Mouse (Mus musculus) CD4-positive, CD25-positive, alpha-beta regulatory T cell, adult 2 months (primary cell): ENCODE measurements at regions not wholly inside any gene's neighbourhood (a gene's known extent, or its start where the extent isn't known, plus 50 kb on each side); places are given as distances from the start of the nearest gene placed in this dataset.

Source experiments
- DNase-seq: peaks from one replicate; pipeline ENCODE4 v3.0.0-alpha.2; 2012; ENCODE audit warnings: low read depth, low spot score

GRCm38 (mm10) chrX:12889482-12889808 lies 127.6 kb upstream of the Med14 start:
- DNase-seq, result no peak

DNA sequence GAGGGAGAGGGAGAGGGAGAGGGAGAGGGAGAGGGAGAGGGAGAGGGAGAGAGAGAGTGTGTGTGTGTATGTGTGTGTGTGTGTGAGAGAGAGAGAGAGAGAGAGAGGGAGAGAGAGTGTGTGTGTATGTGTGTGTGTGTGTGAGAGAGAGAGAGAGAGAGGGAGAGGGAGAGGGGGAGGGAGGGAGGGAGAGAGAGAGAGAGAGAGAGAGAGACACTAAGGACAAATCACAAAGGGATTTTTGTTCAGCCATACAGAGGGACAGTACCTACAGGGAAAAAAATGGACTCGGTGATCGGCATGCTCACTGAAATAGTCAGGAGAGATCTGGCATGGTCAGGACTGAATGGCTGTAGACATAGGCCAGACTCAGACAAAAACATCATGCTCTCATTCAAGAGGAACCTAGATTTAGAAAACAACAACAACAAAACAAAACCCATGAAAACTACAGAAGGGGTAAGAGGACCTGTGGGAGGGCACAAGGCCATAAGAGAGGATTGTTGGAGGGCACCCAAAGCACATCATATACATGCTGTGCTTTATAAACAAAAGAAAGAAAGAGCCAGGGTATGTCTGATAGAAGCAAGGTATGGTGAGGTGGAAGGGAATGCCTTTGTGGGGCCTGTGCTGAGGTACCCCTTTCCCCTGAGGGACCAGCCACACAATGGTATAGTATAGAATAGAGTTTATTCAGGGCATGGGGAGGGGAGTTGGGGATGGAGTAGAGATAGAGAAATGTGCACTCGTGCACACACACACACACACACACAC lies 127.0 kb upstream of the Med14 start:
- no peak for DNase-seq

GRCm38 (mm10) chrX:12888010-12888707 lies 126.3 kb upstream of the Med14 start:
- DNase-seq, result no peak

GRCm38 (mm10) chrX:12887516-12887915 lies 125.6 kb upstream of the Med14 start:
- DNase-seq, result peak; percentile 2

DNA sequence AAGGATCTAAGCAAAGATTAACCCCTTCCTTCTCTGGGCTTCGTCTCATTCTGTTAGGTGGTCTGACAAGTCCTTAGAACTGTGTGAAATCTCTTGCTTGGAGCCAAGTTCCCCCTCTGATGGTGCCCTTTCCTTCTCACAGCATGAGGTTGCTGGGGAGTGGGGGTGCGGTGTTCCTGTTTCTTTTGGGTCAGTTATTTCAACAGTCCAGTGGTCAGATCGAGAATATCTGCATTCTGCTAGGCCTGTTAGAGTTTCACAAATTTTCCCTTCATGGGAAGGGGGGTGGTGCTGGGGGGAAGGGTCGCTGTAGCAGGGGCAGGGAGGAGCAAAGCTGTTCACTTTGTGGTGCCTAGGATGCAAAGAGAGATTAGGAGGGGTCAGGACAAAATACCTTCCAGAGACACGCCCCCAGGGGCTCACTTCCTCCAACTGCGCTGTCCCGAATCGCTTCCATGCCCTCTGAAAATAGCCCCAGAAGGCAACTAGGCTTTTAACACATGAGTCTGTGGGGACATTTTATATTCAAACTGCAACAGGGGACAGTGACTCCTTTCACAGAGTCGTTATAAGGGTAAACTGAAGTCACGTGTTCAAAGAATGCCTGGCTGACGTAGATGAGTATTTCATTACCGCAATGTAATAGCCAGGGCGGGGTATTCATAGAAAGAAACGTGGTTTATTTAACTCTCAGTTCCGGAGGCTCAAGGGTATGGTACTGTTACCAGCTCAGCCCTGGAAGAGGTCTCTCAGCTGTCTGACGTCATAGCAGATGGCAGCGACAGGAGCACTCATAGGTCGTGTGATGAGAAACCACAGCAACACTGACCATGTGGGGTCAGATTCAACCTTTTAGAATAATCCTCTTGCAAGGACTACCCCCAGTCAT lies 124.5 kb upstream of the Med14 start:
- DNase-seq, result no peak

- DNase-seq, result no peak
Observed at GRCm38 (mm10) chrX:12879233-12879632, 117.4 kb upstream of the Med14 start.

DNA sequence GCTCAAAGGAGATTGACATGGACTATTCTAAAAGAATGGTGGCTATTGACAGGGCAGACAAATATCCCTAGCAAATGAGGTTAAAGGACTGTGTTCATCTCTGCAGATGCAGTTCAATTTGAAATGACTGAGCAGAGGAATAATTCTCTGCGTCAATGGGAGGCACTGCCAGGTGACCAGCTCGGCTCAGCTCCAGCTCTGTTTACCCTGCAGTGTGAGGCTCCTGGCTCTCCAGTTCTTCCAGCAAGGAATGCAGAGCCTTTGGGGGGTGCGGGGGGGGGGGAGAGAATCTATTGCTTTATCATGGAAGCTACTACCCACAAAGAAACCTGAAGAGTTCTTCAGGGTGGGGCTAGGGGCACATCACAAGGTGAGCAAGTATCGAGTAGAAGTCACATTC lies 115.6 kb upstream of the Med14 start:
- DNase-seq, result no peak

DNA sequence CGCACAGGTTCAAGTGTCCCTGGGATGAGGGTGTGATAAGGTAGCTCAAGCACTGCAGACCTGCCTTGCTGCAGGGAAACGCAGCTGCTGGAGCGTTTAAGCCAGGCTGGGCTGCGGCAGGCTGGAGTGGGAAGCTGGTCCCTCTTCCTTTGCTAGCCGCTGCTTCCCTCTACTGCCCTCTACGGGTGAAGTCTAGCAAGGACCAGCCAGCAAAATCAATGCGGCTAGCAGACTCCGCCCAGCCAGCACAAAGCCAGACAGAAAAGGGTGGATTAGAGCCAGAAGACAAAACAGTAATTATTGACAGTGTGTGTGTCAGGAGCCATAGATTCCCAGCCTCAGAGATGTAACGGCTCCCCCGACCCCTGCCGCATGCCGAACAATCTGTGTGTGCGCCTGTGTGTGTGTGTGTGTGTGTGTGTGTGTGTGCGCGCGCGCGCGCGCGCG lies 111.8 kb upstream of the Med14 start:
- DNase-seq, result peak; percentile 79

GRCm38 (mm10) chrX:12873230-12873629 lies 111.4 kb upstream of the Med14 start:
- DNase-seq, result no peak

DNA sequence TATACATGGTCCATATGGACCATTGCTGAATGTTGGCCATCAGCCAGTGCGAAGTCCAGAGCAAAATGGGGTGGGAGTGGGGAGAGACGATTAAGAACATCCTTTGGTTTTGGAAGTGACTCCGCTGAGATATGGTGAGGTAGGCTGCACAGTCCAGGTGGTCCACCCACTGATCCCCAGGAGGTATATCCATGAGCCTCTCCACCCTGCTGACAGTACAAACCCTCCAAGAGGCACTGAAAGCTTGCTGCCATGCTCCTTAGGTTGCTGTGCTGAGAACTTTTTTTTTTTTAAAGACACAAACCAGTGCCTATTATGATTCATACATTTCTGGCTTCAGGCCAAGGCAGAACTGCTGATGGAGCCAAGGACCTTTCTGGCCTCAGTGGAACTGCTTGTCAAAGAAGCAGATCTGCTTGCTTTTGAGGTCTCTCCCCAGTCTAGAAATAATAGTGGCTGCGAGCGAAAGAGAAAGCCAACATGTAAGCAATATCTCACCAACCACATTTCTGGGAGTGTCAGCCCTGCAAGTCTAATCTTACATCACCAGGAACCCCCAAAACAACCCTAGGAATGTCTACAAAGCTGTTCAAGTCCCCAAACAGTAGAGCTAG lies 105.1 kb upstream of the Med14 start:
- no peak for DNase-seq

DNA sequence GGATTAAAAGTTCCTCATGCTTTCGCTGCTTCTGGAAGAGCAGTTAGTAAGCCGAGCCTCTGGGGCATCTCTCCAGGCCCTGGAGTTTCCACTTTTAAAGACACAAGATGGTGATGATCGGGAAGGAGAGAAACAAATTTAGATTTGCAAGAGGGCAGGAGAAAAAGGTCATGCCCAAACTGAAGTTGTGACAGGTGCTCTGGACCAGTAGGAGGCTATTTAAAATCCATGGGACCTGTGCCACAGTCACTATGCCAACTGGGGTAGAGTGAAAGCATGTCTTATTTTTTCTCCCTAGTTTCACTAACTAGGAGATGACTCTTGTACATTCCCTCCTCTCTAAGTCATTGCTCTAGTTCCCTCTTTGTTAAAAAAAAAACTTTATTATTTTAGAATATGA lies 104.3 kb upstream of the Med14 start:
- DNase-seq, result no peak

DNA sequence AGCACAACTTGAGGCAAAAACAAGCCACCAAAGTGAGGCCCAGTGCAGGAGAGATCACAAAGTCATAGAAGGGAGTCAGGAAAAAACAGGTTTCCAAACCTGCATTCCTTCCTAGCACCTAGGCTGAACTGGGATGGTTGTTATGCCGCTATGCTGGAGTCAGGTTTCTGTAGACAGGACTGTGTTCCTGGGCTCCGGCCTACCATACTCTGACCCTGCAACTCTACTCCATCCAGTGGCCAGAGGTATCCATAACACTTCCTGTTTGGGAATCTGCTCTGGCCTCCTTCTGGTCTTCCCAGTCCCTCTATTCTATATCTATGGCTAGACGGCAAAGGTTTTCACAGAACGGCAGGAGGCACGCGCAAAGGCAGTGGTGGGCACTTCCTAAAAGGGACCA lies 98.3 kb upstream of the Med14 start:
- no peak for DNase-seq

GRCm38 (mm10) chrX:12858757-12859156 lies 96.9 kb upstream of the Med14 start:
- no peak for DNase-seq

DNA sequence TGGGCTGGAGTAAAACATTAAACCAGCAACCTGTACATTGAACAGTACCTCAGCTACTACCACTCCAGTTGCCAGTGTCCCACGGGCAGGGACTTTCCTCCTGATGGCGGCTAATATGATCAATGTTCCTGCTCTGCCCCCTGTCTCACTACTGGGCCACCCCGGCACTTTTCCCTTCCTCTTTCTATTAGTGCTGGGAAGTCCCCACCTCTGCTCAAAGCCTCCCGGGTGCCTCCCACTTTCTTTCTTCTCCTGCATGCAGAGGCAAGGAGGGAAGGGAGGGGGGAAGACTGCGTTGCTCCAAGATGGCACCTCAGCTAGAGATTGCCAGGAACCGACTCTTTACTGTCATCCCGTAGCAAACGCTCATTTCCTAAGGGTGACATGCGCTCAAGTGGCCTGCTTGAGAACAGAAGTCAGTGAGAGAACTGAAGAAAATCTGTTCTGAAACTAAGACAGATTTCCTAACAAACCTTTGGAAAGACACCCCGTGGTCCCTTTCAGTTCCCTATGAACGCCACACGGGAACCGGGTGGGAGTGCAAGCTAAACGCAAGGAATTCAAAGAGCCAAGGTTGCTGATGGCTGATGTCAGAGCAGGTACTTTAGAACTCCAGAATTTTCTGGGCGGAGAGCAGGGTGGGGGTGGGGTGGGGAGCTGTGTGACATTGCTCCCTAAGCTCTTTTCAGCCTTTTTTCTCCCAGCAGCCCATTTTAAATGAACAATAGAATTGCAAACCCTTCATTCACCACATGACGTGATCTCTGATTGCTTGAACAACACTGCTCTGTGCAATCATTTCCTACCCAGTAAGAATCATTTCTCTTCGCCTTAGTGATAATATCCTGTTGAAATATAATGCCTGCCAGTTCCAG lies 96.2 kb upstream of the Med14 start:
- DNase-seq, result peak; percentile 56

DNA sequence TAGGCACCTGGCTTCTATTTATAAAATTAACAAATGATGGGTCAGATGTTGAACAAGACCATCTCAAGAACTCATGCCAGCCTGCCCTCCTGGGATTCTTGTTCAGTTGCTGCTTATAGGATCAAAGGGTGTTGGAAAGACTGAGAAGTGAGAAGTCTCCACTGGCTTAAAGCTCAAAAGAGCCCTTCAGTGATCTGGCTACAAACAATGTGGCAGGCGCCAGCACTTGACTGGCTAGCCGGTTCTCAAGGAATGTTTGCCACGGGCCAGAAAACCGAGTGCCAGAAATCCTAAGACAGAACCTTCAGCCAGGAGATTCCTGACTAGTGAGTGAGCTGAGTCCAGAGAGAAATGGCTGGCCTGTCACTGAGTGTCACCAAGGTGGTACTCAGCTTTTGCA lies 93.6 kb upstream of the Med14 start:
- no peak for DNase-seq

DNA sequence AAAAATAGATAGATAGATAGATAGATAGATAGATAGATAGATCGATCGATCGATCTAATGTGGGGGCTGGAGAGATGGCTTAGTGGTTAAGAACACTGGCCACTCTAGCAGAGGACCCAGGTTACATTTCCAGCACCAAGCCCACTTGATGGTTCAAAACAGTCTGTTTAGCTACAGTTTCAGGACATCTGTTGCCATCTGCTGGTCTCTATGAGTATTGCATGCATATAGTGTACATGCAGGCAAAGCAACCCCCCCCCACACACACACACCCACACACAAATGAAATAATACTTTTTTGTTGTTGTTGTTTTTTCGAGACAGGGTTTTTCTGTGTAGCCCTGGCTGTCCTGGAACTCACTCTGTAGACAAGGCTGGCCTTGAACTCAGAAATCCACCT lies 89.8 kb upstream of the Med14 start:
- DNase-seq, result peak; percentile 76

- DNase-seq, result peak; percentile 3
Observed at GRCm38 (mm10) chrX:12844431-12844830, 82.6 kb upstream of the Med14 start.

GRCm38 (mm10) chrX:12841021-12841325 lies 79.1 kb upstream of the Med14 start:
- no peak for DNase-seq

DNA sequence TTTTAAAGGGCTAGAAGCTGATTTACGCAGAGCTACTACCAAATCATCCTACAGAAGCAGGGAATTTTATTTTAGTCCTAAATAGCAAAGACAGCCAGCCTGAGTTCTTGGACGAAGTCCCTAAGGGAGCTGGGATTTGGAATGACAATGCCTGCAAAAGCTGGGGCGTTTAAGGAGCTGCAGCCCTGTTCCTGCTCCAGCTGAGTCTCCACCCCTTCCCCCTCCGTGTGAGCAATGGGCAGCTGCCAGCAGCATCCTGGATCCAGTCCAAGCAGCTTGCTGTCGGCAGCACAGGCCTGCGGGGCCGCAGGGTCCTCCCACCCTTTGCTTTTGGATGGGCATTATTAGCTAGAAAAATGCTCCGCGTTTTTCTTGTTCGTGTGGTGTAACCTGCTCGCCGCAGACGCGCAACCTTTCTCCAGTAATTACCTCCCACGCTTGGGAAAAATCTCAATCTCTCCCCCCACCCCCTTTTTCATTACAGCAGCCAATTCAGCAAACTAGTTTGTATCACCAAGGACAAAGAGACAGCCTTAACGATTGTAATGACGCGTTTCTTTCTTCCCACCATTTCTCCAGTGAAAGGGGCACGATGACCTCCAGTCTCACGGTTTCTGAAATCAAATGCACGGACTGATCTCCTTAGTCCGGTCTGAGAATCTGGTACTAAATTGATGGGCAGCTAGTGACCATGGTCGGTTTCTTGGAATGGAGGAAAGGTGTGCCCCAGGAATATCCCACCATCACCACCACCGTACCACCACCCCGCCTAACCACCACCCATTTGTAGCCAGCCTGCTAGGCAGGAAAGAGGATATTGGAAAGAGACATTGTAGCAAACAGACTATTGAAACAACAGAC lies 78.5 kb upstream of the Med14 start:
- peak; percentile 19 for DNase-seq
